Mouse (Mus musculus): ENCODE data around the gene Cd63.

- TF ChIP-seq CTCF (IDR thresholded peaks at IDR 0.05; ENCODE audit: low read depth, low read length) (no peak), GATA1 (IDR thresholded peaks at IDR 0.05; ENCODE audit: borderline replicate concordance, low read length) (no peak), TAL1 (conservative IDR thresholded peaks at IDR 0.05; ENCODE audit: low read depth, low read length) (no peak), GATA2 (IDR thresholded peaks at IDR 0.05; ENCODE audit: borderline replicate concordance, low read depth, low read length) (no peak), POLR2AphosphoS5 (IDR thresholded peaks at IDR 0.05; ENCODE audit: insufficient replicate concordance, low read depth, low read length) (no peak)
These were observed 12.0 kb downstream of the Cd63 start for GRCm38 (mm10) chr10:128912791-128913190.
